Mouse (Mus musculus) bone marrow, adult 2 months (tissue): ENCODE data around the gene Lmo7.

ENCODE experiments used
- CTCF ChIP-seq: fragments of 200-500 bp; IDR thresholded peaks from 2 replicates; pipeline ENCODE4 v1.5.1; 2011; ENCODE audit warnings: low read length, control low read depth; ENCODE audit not compliant: control insufficient read depth, insufficient read depth
- POLR2A ChIP-seq: fragments of 200-500 bp; IDR thresholded peaks from 2 replicates; pipeline ENCODE4 v1.6.1; 2011; ENCODE audit warnings: low read depth, mild to moderate bottlenecking, control low read depth, low read length, borderline replicate concordance; ENCODE audit not compliant: control insufficient read depth

GRCm38 (mm10) chr14:101878346-101879049, 148.7 kb downstream of the Lmo7 start:
- no peak for TF ChIP-seq POLR2A
- TF ChIP-seq CTCF: no peak
